Mouse (Mus musculus): ENCODE measurements around the gene Lrp5.
"Not testable (repeated sequence)": the region's sequence is repeated elsewhere in the genome, so short reads cannot be mapped to it uniquely, and the experiment has no call there.

Gene Lrp5

DNA sequence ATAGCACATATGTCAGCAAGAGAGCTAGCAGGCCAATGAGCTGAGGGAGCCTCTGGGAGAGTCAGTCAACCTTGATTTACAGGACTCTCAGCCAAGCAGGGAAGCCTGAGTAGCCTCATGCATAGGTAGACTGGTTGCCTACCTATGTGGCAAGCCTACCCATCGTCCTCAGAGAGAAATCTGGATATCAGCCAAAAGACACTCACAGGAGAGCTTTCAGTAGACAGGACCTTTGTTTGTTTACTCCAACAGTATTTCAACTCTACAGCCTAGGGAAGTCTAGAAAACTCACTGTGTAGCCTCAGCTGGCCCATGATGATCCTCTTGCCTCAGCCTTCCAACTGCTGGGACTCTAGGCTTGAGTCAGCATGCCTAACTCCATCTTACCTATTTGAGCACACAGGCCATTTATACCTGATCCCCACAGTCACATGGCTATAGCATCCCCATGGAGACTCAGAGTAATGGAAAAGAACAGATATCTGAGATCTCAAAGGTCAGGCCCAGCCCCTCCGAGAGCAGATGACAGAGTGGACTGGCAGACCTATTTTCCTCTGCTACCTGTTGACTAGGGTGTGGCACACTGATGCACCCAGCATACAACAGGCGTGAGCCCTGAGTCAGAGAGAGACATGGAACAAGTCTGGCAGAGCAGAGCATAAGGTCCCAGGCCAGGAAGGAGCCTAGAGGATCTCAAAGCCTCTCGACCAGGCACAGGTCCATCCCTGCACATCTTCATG lies 73.7 kb downstream of the Lrp5 start:
- DNase-seq (ENCODE audit: low spot score in 2 of 2): no peak

DNA sequence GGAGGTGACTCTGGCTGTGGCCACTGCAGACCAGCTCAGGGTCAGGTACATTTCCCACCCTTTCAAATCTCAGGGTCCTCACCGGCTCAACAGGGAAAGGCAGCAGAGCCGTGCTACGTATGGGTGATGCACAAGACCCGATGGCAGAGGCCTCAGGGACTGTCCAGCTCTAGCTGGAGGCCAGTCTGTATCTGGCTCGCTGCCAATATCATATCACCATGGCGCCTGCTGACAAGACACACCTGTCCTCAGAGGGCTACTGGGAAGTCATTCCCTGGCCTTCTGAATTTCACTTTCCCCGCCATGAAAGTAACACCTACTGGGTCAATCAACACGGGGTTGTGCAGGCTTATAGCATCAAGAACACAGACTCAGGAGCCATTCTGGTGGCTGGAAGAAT lies 74.6 kb downstream of the Lrp5 start:
- DNase-seq (ENCODE audit: low spot score in 2 of 2): no peak

DNA sequence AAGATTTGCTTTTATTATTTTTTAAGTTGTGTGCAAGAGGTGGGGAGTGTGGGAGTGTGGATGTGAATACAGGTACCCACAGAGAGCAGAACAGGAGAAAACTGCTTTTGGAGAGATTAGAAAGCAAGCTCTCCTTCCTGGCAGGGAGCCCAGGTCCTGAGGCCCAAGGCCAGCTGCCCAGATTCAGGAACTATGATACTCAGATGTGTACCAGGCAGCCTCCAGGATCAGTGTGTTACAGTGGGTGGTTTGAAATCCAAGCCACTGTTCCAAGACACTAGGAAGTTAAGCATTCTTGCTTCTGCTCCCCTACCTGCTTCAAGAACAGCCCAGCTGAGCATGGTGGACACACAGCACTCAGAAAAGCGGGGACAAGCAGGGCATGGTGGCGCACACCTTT lies 75.5 kb downstream of the Lrp5 start:
- DNase-seq (ENCODE audit: low spot score in 2 of 2): no peak

DNA sequence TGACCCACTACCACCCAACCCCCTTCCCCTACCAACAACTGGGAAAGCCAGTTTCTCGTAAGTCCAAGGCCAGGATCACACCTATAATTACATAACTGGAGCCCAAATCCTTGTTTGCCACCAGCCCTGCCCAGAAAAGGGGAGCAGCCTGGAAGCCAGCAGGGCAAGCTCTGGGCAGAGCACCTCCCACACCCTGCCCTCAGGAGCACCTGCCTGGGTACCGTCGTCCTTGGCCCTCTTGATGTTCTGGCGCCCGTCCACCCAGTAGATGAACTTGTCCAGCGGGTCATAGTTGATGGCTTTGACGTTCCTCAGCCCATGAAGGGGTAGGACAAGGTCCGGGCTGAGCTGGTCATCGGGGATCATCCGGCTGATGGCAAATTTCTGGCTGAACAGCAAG lies 76.5 kb downstream of the Lrp5 start:
- DNase-seq (ENCODE audit: low spot score in 2 of 2): no peak

DNA sequence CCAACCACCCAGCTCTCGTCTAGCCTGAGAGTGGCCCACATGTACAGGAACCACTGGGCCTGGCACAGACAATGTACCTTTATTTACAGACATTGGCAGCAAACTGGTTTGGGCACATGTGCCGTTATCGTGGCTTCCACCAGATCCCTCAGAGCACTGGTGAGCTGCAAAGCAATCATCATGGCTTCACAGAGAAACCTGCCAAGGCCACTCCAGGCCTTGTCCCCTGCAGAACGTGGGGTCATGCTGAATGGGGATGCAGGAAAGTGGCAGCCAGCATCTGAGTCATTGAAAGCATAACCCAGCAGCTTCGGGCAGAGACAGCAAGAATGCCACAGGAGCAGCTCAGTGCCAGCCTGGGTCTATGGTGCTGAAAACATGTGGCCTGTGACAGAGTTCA lies 92.0 kb downstream of the Lrp5 start:
- no peak for DNase-seq (ENCODE audit: low spot score in 2 of 2)

DNA sequence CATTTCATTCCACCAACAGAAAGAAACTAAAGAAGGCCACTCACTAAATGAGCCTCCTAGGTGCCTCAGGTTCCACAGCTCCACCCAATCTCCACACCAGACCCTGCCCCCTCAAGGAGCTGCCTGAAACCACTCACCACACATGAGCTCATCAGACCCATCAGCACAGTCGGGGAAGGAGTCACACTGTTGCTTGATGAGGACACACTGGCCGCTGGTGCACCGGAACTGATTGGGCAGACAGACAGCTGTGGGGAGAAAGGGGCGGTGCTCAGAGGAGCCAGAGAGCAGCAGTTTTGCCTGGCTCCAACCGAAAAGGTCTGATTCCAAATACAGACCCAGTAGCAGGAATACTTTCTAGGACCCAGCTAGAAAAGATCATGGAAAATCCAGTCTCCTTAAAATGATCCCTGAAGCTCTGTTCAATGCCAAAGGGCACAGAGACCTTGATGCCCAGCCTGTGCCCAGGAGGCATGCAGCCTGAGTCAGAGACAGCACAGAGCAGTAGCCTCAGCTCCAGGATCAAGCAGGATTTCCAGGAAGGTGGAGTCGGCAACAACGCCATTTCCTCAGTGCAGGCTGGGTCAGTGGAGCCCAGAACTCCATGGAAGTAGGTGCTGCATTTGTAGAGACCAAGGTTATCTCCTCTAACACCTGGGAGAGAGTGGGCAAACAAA lies 92.8 kb downstream of the Lrp5 start:
- DNase-seq (ENCODE audit: low spot score in 2 of 2): no peak

DNA sequence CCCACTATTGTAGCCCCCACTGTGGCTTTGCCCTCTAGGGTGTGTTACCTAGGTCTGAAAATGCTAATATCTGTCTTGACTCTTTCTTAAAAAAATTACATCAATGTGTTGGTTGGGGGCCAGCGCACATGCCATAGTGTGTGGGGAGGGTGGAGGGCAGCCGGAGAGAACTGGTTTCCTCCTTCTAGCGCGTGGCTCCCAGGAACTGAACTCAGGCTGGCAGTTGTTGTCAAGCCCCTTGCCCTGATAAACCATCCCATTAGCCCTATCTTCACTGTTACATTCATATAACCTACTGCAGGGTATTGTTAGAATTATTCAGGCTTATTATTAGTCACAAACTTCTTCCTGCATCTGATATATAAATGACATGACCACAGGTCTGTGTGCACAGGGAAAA lies 96.4 kb downstream of the Lrp5 start:
- no peak for DNase-seq (ENCODE audit: low spot score in 2 of 2)

DNA sequence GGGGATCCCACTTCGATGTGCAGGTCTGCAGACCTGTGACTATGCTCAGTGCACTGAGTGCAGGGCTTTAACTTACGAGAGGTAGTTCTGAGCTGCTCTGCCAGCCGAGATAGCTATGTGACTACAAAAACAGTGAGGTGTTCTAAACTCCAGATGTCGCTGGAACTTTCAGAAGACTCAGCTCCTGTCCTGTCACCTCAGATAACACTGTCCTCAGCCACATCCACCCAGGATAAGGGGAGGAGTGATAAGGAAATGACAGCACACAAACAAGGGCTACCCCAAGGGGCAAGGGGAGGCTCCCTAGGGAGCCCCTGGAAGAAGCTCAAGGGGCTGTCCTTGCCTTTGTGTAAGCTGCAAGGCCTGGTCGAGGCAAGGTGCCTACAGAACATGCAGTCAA lies 96.8 kb downstream of the Lrp5 start:
- DNase-seq (ENCODE audit: low spot score in 2 of 2): no peak

DNA sequence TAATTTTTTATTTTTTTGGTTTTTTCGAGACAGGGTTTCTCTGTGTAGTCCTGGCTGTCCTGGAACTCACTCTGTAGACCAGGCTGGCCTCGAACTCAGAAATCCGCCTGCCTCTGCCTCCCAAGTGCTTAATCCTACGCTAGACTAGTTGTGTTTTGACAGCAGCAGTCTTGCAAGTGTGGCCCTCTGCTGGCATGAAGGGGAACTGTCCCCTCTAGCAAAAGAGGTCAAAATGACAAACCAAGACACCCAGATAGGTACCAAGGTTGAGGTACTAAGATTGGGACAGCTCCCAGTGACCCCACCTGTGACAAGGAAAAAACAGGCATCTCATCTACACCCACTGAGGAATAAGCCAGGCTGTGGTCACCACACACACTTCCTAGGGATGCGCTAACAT lies 98.6 kb downstream of the Lrp5 start:
- DNase-seq (ENCODE audit: low spot score in 2 of 2): not testable (repeated sequence)

DNA sequence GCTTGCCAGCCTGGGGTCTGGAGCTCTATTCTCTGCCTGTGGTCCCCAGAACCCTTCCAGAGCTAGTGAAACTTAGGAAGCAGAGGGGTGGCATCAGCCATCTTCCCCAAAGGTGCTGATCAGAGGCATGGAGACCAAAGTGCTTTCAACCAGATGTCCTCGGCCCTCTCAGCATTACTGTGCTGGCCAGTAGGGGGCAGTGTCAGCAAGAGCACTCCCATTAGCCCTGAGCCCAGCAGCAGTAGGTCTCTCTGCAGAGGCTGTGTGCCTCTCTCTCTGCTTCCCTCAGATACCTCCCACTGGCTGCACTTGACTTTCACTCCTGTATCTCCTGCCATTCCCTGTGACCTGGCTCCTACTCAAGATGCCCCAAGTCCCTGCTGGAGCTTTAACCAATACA lies 99.8 kb downstream of the Lrp5 start:
- peak in 1 of 2 experiments; percentile 47 for DNase-seq (ENCODE audit: low spot score in 2 of 2)

DNA sequence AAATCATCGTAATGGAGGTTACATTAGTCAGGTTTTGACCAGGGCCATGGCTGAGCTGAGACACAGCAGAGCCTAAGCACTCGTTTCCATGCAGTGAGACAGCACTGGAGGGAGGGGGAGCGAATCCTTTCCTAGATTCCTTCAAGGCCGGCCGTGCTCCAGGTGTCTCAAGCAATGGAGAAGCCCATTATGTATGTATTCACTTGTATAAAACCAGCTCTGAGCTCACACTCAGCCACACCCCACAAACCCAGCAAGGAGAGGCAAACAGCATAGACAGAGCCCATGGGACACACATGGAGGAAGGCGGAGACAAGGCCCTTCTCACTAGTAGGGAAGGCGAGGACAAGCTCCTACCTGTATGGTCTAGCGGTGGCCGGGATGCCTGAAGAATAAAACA lies 100.3 kb downstream of the Lrp5 start:
- DNase-seq (ENCODE audit: low spot score in 2 of 2): no peak

DNA sequence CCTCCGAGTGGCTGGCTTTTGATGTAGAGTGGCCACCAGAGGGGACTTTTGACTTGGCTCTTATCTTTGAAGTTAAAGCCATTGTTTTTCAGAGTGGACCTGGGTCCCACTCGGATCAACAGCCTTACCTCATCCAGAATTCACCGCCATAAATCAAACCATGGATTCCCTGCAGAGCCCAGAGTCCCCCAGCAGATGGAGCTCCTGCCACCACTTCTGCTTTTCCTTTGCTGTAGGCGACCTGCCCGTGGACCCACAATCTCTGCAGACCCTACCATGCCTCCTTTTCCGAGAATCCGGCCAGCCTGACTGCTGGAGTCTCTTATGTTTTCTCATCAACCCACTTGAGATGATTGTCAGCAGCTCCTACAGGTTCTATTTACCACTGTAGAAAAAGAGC lies 105.0 kb downstream of the Lrp5 start:
- DNase-seq (ENCODE audit: low spot score in 2 of 2): peak; percentile 71 to 80

DNA sequence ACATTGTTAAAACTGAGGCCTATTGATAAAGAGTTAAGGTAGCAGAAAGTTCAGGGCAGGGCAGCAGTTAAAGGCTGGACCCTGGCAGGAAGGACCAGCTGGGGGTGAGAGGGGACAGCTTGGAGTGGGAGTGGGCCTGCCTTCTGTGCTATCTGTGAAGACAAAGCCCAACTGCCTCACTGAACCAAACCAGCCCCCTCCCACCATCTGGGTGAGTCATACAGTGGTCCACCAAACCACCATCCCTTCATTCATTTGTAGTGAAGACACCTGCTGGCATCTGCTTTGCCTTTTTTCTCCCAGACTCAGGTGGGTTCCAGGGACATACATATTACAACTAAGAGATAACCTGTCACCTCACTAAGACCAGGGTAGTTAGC lies 108.5 kb downstream of the Lrp5 start:
- no peak for DNase-seq (ENCODE audit: low spot score in 2 of 2)

DNA sequence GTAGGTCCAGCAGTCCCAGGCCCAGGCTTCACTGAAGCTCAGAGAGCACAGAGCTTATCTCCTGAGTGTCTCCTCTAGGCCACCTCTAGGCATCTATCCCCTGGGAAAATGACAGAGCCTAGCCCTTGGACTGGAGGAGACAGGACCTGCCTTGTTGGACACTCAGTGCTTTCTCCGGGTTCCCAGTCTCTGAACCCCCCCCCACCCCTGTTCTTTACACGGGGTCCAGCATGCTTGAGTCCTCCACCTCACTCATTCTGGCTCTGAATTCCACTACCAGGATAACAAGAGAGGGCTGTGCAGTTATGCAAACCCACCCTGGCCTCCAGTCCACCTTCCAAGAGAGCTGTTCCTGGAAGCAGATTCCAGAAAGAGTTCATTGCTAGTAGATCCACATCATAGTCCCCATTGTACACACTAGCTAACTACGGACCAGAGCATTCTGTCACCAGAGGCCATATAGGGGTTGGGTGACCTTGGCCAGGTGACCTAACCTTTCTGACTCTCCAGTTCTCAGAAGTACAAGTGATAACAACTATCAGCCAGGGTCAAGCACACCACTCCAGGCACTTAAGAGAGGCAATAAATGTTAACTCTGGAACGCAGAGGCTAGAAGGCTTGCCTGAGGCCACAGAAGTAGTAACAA lies 109.0 kb downstream of the Lrp5 start:
- no peak for DNase-seq (ENCODE audit: low spot score in 2 of 2)

DNA sequence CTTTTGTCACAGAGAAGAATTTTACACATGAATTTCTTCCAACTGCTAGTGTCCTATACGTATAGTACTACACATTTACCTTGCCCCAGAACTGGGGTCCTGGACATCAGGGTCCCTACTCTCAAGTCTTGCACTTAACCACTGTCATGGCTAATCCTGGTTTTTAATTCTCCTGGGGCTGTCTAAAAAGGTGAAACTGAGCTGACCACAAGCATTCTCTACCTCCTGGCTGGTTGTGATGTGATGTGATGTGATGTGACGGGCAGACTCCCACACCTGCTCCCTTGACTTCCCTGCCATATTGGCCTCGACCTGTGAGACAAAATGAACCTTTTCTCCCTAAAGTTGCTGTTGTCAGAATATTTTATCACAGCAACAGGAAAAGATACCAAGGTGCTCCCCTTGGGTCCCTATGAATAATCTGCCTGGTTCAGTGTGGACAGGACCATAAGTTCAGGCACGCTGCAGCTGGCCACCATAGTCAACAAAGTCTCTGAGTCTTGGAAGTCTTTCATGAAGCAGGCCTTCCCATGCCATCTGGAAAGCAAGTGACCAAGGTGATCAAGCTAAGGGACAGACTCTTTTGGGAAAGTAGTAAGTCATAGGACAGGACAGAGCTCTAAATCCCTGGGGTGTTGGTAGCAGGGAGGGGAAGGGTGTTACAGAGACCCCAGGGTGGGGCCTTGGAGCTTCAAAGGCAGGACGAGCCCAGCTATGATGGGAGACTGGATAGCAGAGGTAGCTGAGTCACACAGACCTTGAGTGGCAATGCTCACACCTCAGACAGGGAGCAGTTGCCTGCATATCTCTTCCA lies 109.7 kb downstream of the Lrp5 start:
- no peak for DNase-seq (ENCODE audit: low spot score in 2 of 2)

DNA sequence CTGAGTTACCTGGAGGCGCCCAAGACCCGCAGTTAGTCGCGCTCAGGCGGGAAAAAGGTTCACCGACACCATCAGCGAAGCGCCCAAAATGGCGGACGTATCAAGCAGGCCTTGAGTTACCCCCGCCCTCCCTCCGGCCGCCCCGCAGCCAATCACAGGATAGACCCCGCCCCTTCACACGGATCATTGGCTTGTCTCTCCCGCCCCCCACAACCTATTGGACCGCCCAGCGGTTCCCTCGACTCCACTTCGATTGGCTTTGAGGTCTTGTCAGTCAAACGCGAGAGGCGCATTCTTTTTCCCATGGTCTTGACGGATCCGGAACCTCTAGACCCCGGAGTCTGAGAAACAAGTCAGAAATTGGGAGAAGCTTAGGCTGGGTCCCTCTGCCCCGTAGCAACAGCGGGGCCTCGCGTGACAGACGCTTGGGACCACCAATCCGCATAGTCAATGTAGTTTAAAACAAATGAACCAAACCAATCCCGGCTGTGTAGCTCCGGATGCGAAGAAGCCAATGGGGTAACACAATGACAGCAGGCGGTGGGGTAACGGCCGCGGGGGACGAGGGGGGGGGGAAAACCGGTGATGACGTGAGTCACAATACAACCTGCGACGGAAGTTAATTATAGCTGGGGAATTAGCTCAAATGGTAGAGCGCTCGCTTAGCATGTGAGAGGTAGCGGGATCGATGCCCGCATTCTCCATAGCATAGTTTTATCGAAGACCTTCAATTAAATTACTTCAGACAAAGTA lies 110.6 kb downstream of the Lrp5 start, which contains the start of gene Ppp6r3:
Gene Ppp6r3 (minus strand): TSS at position 118 of the 753 bp plus-strand sequence.
- peak; percentile 99 for DNase-seq (ENCODE audit: low spot score in 2 of 2)

DNA sequence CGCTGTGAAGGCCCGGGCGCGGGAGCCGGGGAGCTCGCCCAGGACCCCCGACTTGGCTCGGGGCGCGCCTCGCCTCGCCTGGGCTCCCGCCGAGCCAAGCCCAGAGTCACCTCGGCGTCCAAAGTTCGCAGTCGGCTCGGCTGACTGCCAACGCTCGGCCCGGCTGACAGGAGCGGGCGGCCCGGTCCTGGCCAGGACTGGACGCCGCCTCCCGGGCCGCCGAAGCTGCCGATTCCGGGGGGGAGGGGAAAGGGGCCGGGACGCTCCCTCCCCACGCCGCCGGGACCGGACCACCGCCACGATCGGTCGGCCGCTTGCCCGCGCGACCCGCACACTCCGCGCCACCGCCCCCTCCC lies 111.1 kb downstream of the Lrp5 start:
- DNase-seq (ENCODE audit: low spot score in 2 of 2): peak in 1 of 2 experiments; percentile 79

DNA sequence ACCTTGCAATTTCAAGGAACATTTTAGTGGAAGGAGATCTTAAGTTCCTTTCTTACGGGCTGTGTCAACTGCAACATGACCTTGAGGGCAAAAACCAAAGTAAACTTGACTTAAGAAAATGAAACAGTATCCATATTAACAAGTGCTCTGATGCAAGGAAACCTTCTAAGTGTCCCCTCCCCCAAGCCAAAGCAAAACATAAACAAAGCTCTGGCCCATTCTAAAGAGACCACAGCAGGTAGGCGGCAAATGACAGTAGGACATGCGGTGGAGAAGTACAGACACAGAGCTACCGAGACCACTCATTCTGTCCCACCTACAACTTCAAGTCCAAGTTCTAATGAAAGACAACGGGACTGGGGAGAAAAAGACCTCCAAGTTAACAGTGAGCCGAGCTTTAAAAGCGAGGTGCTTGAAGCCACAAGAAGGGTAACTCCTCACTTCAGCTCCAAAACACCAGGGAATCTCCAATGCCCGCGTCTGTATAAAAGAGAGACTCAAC lies 111.7 kb downstream of the Lrp5 start:
- no peak for DNase-seq (ENCODE audit: low spot score in 2 of 2)

DNA sequence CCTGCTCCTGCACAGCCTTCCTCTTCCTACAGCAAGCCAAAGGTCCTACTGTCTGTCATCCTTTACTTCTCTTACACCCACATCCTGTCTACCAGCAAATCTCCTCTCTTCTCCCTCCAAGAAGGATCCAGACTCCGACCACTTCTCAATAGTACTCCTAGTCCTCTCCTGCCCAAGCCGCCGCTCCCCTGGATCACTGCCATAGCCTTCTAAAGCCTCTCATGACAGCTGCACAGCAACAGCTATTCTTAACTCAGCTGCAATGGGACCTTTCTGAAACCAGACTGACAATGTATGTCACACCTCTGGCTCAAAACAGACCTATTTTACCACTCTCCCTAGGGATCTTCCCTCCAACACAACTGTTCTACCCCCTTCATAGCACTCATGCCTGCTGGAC lies 122.1 kb downstream of the Lrp5 start:
- DNase-seq (ENCODE audit: low spot score in 2 of 2): no peak

DNA sequence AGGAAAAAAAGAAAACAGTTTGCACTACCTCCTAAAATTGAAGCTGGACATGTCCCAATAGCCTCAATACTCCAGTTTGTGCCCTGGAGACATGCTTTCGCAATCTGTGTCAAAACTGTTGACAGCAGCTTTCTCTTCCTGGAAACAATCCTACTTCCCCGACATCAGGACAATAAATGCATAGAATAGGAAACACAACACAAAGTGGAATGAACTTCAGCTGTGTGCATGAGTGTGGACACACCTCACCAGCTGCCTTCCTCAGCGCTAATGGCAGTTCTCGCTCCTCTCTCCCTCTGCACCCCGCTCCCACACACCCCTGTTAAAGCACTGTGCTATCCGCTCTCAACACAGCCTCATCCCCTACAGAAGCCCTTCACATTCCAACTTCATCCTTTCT lies 123.6 kb downstream of the Lrp5 start:
- DNase-seq (ENCODE audit: low spot score in 2 of 2): no peak

DNA sequence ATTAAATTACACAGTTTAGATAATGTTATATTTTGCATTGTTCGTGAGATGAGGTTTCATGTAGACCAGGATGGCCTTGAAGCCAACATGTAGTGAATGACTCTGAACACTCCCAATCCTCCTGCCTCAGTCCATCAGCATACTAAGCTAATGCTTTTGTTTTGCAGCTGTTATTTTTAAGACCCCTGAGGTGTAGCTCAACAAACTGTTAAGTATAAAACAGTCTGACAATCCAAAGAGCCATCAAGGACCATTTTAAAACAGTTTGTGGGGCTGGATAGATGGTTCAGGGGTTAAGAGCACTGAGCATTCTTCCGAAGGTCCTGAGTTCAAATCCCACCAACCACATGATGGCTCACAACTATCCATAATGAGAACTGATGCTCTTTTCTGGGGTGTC lies 124.1 kb downstream of the Lrp5 start:
- DNase-seq (ENCODE audit: low spot score in 2 of 2): no peak

Measured in right cerebral cortex, postnatal 10 days (tissue).